Mouse (Mus musculus) fibroblast of lung, adult 2 months (primary cell): Measurements from ENCODE around the gene Immp1l.
A peak's percentile ranks its signal among the peaks of the same experiment; 100 is the strongest.

Experiments used
- DNase-seq: peaks from one replicate; pipeline ENCODE4 v3.0.0-alpha.2; 2011; ENCODE audit warnings: low read depth

Immp1l gene

GRCm38 (mm10) chr2:105903896-105904756 lies at the start of gene Immp1l, which contains the start of gene Elp4:
Gene Immp1l (plus strand): TSS chr2:105904638.
Gene Elp4 (minus strand): TSS chr2:105904564.
- DNase-seq, result peak; percentile 96

GRCm38 (mm10) chr2:105854740-105855139 lies 49.7 kb upstream of the Immp1l start:
- DNase-seq, result peak; percentile 2

DNA sequence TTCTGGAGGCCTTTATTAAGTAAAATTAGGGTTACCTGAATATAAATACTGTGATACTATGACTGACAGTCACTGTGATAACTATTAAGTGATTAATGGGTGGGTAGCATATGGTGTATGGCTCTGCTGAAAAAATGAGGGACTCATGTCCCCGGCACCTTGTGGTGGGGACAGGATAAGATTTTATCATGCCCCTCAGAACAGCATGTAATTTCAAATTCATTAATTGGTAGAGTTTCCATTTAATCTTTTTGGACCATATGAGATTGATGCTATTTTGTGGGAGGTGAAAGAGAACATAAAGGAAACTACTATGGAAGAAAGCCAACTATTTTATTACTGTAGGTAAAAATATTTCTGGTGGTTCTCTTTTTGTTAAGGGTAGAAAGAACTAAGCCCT lies 31.0 kb upstream of the Immp1l start:
- DNase-seq, result no peak

DNA sequence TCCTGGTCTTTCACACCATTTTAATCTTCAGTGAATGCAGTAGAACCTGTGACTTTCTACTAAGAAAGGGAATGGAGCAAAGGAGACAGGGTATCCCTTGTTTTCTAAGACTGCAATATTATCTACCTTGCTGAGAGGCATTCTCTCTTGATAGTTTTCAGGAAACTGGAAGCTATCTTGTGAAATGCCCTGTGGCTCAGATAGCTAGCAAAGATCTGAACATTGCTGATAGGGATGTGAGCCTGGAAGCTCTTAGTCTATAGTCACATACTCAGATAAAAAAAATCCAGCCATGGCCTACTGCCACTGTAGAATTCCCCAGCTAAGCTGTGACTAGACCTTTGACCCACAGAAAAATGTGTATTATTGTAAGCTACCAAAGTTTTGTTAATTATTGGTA lies 13.6 kb upstream of the Immp1l start:
- no peak for DNase-seq

GRCm38 (mm10) chr2:105904757-105905146 lies 314 bp downstream of the Immp1l start:
- DNase-seq, result no peak

DNA sequence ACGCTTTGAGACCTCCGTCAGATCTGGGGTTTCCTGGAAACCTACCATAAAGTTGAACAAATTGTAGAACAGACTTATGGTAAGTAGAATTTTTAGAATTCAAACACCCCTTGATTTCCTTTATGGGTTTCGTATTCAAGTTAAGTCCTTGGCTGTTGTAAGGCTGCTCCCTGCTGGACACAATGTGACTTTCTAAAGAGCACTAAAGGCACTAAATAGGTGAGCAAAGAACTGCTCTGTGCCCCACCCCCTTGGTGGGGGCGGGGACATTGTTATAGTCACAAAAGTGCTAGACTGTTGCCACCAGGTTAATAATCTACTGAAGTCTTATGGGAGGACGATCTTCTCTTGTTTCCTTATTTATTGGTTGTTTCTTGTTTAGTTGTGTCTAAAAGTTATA lies 3.9 kb downstream of the Immp1l start:
- no peak for DNase-seq

DNA sequence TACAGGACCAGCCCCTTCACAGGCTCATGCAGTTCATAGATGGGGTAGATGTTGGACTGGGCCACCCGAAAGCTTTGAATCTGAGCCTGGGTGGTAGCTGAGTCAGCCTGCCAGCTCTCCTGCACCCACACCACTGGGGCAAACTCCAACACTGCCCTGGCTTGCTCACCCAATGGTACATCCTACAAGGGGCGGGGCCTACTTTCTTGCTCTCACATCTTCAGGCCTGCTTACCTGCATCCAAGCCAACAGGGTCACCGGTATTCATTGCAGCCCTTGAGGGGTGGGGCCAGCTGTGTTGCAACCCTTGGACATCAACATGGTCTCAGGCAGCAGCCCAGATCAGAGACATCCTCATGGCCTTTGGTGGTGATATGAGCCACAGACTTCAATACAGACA lies 6.2 kb downstream of the Immp1l start:
- no peak for DNase-seq

DNA sequence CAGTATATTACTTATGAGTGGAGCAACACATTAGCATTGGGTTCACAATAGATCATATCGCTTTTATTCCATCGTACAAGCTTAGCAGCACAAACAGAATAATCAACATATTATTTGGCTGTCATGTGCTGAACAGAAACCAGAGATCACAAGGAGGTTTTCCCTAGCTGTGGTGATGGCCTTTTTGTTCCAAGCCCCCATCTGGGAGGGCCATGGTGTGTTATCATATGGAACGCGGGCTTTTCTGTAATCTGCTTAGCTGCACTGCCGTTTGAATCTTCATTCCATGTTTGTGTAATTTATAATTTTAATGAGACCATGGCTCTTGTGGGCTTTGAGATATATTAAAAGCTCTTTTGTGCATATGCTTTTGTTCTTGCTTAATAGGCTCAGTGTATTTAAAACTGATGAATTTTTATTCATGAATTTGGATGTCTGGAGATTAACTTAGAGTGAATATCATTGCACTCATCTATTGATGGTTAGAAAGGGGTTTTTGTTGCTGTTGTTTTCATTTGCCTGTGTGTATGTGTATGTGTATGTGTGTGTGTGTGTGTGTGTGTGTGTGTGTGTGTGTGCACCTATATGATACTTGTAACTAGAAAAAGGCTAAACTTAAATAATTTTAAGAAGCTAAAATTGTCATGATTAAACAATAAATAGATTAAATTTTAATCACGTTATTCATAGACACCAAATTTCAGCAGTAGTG lies 9.4 kb downstream of the Immp1l start:
- DNase-seq, result no peak

DNA sequence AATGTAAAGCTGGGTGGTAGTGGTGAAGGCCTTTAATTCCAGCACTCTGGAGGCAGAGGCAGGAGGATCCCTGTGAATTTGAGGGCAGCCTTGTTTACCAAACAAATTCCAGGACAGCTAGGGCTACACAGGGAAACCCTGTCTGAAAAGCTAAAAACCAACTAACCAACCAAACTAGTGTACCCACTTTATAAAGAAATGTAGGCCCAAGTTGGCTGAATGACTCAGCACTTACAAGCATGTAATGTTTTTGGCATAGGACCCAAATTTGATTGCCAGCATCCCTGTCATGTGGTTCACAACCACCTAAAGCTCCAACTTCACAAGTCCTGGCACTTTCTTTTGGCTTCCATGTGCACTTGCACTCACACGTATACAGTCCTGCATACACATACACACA lies 12.2 kb downstream of the Immp1l start:
- no peak for DNase-seq

DNA sequence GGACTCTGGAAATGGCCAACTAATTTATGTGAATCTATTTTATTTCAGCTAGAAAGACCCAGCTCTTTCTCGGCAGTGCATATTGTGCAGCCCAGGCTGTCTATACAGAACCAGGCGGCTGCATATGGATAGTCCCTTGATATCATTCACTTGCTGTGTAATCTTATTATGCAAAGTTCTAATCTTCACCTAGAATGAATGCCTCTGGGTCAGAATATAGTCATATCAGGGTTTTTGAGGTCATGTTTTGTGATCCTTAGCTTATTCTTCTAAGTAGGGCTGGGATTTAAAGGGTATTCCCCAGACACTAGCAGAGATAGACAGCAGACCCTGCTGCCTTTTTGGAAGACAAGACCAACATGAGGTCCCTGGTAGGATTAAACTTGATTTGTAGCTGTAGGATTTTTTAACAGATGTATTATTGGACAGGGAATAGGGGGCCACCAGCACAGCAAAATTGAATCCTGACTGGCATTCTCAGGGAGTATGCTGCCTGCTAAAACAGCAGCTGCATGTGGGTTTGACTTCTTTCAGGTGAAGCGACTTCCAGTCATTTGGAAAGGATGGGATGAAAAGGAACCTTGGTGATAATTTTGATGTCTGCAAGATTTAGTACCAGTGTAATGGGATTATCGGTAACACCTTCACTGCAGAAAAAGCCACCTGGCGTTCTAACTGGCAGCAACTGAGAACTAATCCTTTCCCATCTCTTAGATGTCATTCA lies 13.3 kb downstream of the Immp1l start:
- DNase-seq, result no peak

GRCm38 (mm10) chr2:105950131-105950530 lies 45.7 kb downstream of the Immp1l start:
- no peak for DNase-seq

DNA sequence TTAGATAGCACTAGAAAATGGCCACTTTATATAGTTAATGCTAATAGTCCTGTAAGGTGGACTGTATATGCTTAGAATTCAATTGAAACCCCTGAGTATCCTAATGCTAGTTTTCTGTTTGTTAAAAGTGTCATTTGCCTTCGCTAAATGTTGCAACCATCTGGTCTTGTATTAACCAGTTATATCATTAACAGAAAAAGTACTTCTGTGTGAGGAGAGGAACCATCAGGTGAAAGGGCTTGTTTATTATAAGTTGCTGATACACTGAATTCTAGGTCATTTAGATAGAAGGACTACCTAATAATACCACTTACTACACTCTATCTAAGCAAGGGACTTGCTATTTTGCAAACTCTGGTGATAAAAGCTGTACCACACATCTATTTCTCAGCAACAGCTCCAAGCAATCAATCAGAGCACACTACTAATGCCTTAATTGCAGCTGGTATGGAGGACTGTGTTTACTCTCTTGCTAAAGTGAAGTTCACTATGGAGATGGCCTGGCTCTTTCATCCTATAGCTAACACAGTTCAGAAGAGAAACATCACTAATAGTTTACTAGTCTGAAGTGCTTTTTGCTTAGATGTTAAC lies 47.0 kb downstream of the Immp1l start:
- DNase-seq, result no peak

GRCm38 (mm10) chr2:105953862-105954261 lies 49.4 kb downstream of the Immp1l start:
- DNase-seq, result no peak

- DNase-seq, result no peak
Measured at GRCm38 (mm10) chr2:105963447-105963846, 59.0 kb downstream of the Immp1l start.

DNA sequence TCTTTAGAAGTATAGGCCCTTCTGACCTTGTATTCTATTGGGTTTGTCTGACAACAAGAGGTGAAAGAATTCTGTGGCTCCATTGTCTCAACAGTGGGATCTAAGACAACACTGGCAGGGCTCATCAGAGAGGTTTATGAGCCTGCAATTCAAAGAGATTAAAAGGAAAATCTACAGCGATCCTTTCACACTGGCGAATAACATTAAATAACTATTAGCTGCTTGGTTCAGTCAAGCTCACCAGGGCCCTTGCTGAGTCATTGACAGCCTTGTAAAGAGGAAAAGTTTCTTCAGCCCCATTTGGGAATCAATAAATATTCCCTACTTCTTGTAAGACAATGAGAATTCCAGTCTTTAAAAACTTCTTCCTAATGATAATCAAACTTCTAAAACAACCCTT lies 69.5 kb downstream of the Immp1l start:
- DNase-seq, result no peak

- no peak for DNase-seq
Measured at GRCm38 (mm10) chr2:105978065-105978464, 73.6 kb downstream of the Immp1l start.

DNA sequence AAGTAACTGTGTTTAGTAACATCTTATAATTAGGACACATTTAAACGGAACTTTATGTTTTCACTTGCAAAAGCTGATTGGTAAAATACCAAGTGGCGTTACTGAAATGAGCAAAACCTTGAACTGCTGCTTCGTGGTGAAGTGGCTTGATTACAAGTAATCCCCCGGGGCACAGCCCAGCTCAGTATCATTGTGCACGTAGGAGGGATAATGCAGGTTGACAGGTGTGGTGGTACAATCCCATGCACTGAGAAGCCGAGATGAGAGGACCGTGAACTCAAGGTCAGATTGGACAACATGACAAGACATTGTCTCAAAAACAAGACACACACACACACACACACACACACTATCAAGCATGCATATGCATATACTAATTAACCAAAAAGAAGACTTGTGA lies 80.8 kb downstream of the Immp1l start:
- no peak for DNase-seq

- no peak for DNase-seq
Measured at GRCm38 (mm10) chr2:105987131-105987530, 82.7 kb downstream of the Immp1l start.

DNA sequence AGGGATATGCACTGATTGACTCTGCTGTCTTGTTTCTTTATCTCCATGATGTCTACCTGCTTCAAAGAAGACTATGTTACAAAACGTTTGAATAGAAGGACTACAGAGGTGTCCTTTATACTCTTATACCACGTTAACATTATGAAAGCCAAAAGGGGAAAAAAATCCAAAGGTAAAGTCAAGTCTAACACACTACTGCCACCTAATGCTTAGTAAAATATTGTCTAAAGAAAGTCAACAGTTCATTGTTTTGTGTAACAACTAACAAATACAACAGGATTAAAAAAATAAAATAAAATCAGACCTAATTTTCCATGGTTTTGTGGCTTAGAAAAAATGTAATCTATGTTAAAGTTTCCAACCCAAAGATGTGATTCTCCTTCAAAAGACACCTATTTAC lies 83.6 kb downstream of the Immp1l start:
- DNase-seq, result no peak

GRCm38 (mm10) chr2:106002835-106003739 lies 98.6 kb downstream of the Immp1l start, which contains the start of gene Dnajc24:
Gene Dnajc24 (minus strand): TSS chr2:106003549.
- DNase-seq, result peak; percentile 80

DNA sequence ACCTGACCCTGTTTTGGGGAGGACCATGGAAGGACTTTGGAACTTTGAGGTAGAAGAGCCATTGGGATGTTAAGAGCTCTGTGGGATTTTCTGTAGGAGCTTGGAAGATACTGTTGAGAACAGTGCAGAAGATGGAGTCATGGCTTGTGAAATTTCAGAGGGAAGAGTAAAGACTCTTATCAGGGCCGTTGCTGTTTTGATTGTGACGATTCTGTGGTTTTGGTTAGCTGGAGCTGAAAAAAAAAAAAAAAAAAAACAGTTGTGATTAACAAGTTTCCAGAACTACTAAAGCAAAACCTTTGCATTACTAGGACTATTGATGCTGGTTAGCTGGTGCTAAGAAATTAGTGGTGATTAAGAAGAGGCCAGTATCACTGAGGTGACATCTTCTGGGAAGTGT lies 104.0 kb downstream of the Immp1l start:
- DNase-seq, result no peak
